Mouse (Mus musculus) G1E (cell line): ENCODE data around the gene Ubxn11. TPM values are rescaled to one million over a fixed set of nuclear protein-coding genes. Genes with fewer than 3 reads are reported as not detected.
A peak's percentile ranks its signal among the peaks of the same experiment; 100 is the strongest.

Experiments
- ATAC-seq: 2 replicates; pipeline ENCODE4 v1.8.0; 2016; ENCODE audit warnings: mild to moderate bottlenecking; ENCODE audit not compliant: insufficient number of reproducible peaks, poor library complexity, low FRiP score, severe bottlenecking; ENCODE audit errors: extremely low read depth
- DNase-seq: peaks from one replicate; pipeline ENCODE4 v3.0.0; 2012; ENCODE audit warnings: low spot score
- H3K27me3 ChIP-seq: 2 replicates; pipeline ENCODE4 v1.6.1; 2012; ENCODE audit warnings: mild to moderate bottlenecking, low read length, inconsistent platforms; ENCODE audit not compliant: insufficient read depth
- H3K36me3 ChIP-seq: replicated peaks from 2 replicates; pipeline ENCODE3; 2012; ENCODE audit warnings: mild to moderate bottlenecking, inconsistent platforms
- H3K4me1 ChIP-seq: 2 replicates; pipeline ENCODE4 v1.6.1; 2012; ENCODE audit warnings: low read depth, low read length, inconsistent platforms, mixed read lengths; ENCODE audit not compliant: insufficient read depth
- H3K4me3 ChIP-seq: 2 replicates; pipeline ENCODE4 v1.5.1; 2012; ENCODE audit warnings: low read depth, mild to moderate bottlenecking, inconsistent platforms, low read length, moderate library complexity, mixed read lengths
- H3K9me3 ChIP-seq: replicated peaks from 2 replicates; pipeline ENCODE4 v1.6.1; 2012; ENCODE audit warnings: inconsistent platforms
- CTCF ChIP-seq: IDR thresholded peaks from 2 replicates; pipeline ENCODE4 v1.5.1; 2012; ENCODE audit warnings: low read depth, low read length, inconsistent platforms, mixed read lengths
- GATA1 ChIP-seq: IDR thresholded peaks from 2 replicates; pipeline ENCODE4 v1.6.1; 2012; ENCODE audit warnings: borderline replicate concordance, low read length, inconsistent platforms, mixed read lengths
- GATA2 ChIP-seq: IDR thresholded peaks from 2 replicates; pipeline ENCODE4 v1.6.1; 2012; ENCODE audit warnings: low read depth, low read length, inconsistent platforms, borderline replicate concordance
- POLR2AphosphoS5 ChIP-seq: IDR thresholded peaks from 2 replicates; pipeline ENCODE4 v1.6.1; 2012; ENCODE audit warnings: low read depth, low read length, inconsistent platforms; ENCODE audit not compliant: insufficient replicate concordance
- TAL1 ChIP-seq: conservative IDR thresholded peaks from 2 replicates; pipeline ENCODE4 v1.6.1; 2012; ENCODE audit warnings: low read depth, low read length, inconsistent platforms, mixed read lengths
- polyA plus RNA-seq: library from polyadenylated mRNA; stranded (reverse); fragments of >175 nt; gene quantifications from 2 replicates; pipeline ENCODE4 v1.2.3, GENCODE M21; 2012
- total RNA-seq, 2 experiments: library from RNA; stranded (forward) in 1 of 2; stranded (reverse) in 1 of 2; fragments of 200-1000 nt in 1 of 2; fragments of >200 nt in 1 of 2; fragmentation: Nextera tagmentation in 1 of 2; gene quantifications; 2 replicates each; pipeline ENCODE4 v1.2.3; 2014 to 2017

Gene Ubxn11
- total RNA-seq (2014; fragmentation: Nextera tagmentation) (6.0 and 13.8 TPM in 2 replicates), total RNA-seq (2017) (3.4 and 3.9 TPM in 2 replicates), polyA plus RNA-seq (11.3 and 13.2 TPM in 2 replicates)

GRCm38 (mm10) chr4:134101979-134102741 is at the start of gene Ubxn11:
Ubxn11 (plus strand) TSS chr4:134102570.
- H3K4me1 ChIP-seq = peaks cover 56% of the 10 kb centered on the region
- ATAC-seq (peak; percentile 76), DNase-seq (peak; percentile 93)
- H3K27me3 ChIP-seq = 0 out of 2 replicates have a peak, but pooled peaks cover 3% of the 10 kb centered on the region
- peaks cover 5% of the 10 kb centered on the region for H3K36me3 ChIP-seq
- TF ChIP-seq CTCF (no peak), TAL1 (no peak), POLR2AphosphoS5 (no peak), GATA2 (no peak), GATA1 (no peak)
- peak within 1 kb of the TSS; percentile 93 for H3K4me3 ChIP-seq
- no peaks in the 10 kb centered on the region for H3K9me3 ChIP-seq

- Histone ChIP-seq H3K36me3 (no peaks in the 10 kb centered on the region), H3K4me1 (peaks cover 6% of the 10 kb centered on the region), H3K4me3 (no peak within 1 kb of the TSS), H3K9me3 (0 out of 2 replicates have a peak, but pooled peaks cover 4% of the 10 kb centered on the region), H3K27me3 (peaks cover 46% of the 10 kb centered on the region)
- DNase-seq = no peak
- no peak for ATAC-seq
- TF ChIP-seq POLR2AphosphoS5 = no peak
- TF ChIP-seq TAL1 = no peak
- no peak for TF ChIP-seq GATA1
- TF ChIP-seq GATA2 = no peak
- TF ChIP-seq CTCF = no peak
These were observed 48.8 kb upstream of the Ubxn11 start, which contains the start of gene Zfp683 for GRCm38 (mm10) chr4:134053538-134053937. Zfp683 (plus strand) TSS chr4:134053838.

GRCm38 (mm10) chr4:134058166-134058715 is 44.1 kb upstream of the Ubxn11 start:
- Histone ChIP-seq H3K27me3 (peaks cover 38% of the 10 kb centered on the region), H3K4me3 (no peak overlapping the region), H3K4me1 (peaks cover 42% of the 10 kb centered on the region), H3K9me3 (no peaks in the 10 kb centered on the region), H3K36me3 (no peaks in the 10 kb centered on the region)
- TF ChIP-seq POLR2AphosphoS5 = no peak
- no peak for TF ChIP-seq GATA2
- TF ChIP-seq TAL1 = no peak
- no peak for TF ChIP-seq GATA1
- no peak for TF ChIP-seq CTCF
- no peak for ATAC-seq
- DNase-seq = no peak

GRCm38 (mm10) chr4:134058908-134059307 is 43.5 kb upstream of the Ubxn11 start:
- no peak for DNase-seq
- H3K27me3 ChIP-seq = peaks cover 38% of the 10 kb centered on the region
- no peaks in the 10 kb centered on the region for H3K36me3 ChIP-seq
- no peak overlapping the region for H3K4me3 ChIP-seq
- H3K4me1 ChIP-seq = peaks cover 49% of the 10 kb centered on the region
- no peak for ATAC-seq
- H3K9me3 ChIP-seq = no peaks in the 10 kb centered on the region
- TF ChIP-seq POLR2AphosphoS5 (no peak), GATA1 (no peak), CTCF (no peak), GATA2 (no peak), TAL1 (no peak)

GRCm38 (mm10) chr4:134060135-134060865 is 42.1 kb upstream of the Ubxn11 start, which contains the start of gene Crybg2:
Crybg2 (plus strand) TSS chr4:134060815.
- Histone ChIP-seq H3K4me3 (peak within 1 kb of the TSS; percentile 50; the same call in 1 of the 2 replicates), H3K4me1 (peaks cover 50% of the 10 kb centered on the region), H3K27me3 (peaks cover 38% of the 10 kb centered on the region), H3K36me3 (no peaks in the 10 kb centered on the region), H3K9me3 (no peaks in the 10 kb centered on the region)
- DNase-seq (no peak), ATAC-seq (no peak)
- TF ChIP-seq CTCF (no peak), TAL1 (no peak), POLR2AphosphoS5 (no peak), GATA1 (no peak), GATA2 (no peak)
